In the genomic region with DNA sequence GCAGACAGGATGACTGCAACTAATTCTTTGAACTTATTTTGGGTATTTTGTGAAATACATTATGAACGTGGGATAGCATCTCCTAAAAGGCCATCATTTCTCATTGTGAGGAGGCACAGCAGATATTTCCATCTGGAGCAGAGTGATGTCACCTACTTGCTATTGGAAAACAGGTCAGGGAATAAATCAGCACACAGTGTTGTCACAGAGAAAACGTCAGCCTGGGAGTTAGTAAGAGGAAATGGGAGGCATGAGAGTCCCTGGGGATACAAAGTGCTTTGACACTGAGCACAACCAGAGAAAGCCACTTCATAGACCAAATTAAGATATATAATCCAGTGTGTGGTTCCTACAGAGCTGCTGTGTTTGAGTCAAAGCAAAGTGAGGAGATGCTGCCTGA, we compare ENCODE assay signal across 21 mouse cellular contexts. TPM values are rescaled to one million over a fixed set of nuclear protein-coding genes. Genes with fewer than 3 reads are reported as not detected.
DNase-seq lines count a peak whose midpoint lies in the region; ATAC-seq and TF ChIP-seq lines count a peak whose summit lies in the region.
"Had no signal": no experiment of that assay in that cellular context is flagged by ENCODE, and none has a peak within 500 bp of the region (broad histone marks: within the 10 kb centered on the region; RNA-seq: fewer than 3 reads in every experiment).

No protein-coding gene starts in this region.

- H3K36me3 ChIP-seq in kidney, embryonic 14.5 days (ENCODE audit: control insufficient read depth, insufficient read depth, low read length): no peaks in the 10 kb centered on the region
- H3K36me3 ChIP-seq in intestine, postnatal 0 days (ENCODE audit: control insufficient read depth, insufficient read depth): no peaks in the 10 kb centered on the region
- H3K36me3 ChIP-seq in forebrain, embryonic 13.5 days (ENCODE audit: poor library complexity, severe bottlenecking): no peaks in the 10 kb centered on the region
- H3K36me3 ChIP-seq: hindbrain, embryonic 12.5 days; kidney, embryonic 15.5 days; limb, embryonic 15.5 days; liver, embryonic 15.5 days; lung, embryonic 15.5 days had no signal

- POLR2A ChIA-PET in Patski (lab: Charles Lee): no interaction called here

- H3K27ac ChIP-seq in kidney, embryonic 14.5 days (ENCODE audit: low read depth, low read length): no peak overlapping the region
- H3K27ac ChIP-seq in intestine, postnatal 0 days (ENCODE audit: low read depth, low read length): peak overlapping the region; percentile 50; the same call in 1 of the 2 replicates
- H3K27ac ChIP-seq in forebrain, embryonic 13.5 days: no peak overlapping the region
- H3K27ac ChIP-seq: hindbrain, embryonic 12.5 days; kidney, embryonic 15.5 days; limb, embryonic 15.5 days; liver, embryonic 15.5 days; lung, embryonic 15.5 days had no signal

- H3K9me3 ChIP-seq in kidney, embryonic 14.5 days (ENCODE audit: control insufficient read depth, low read length): no peaks in the 10 kb centered on the region
- H3K9me3 ChIP-seq in intestine, postnatal 0 days (ENCODE audit: control insufficient read depth): no peaks in the 10 kb centered on the region
- H3K9me3 ChIP-seq in forebrain, embryonic 13.5 days (replicated peaks): no peaks in the 10 kb centered on the region
- H3K9me3 ChIP-seq: hindbrain, embryonic 12.5 days; kidney, embryonic 15.5 days; limb, embryonic 15.5 days; liver, embryonic 15.5 days; lung, embryonic 15.5 days had no signal

- no peak overlapping the region for H3K4me3 ChIP-seq in kidney, embryonic 14.5 days (ENCODE audit: low read length)
- no peak overlapping the region for H3K4me3 ChIP-seq in intestine, postnatal 0 days (ENCODE audit: low read depth, low read length)
- no peak overlapping the region for H3K4me3 ChIP-seq in forebrain, embryonic 13.5 days
- H3K4me3 ChIP-seq: hindbrain, embryonic 12.5 days; kidney, embryonic 15.5 days; limb, embryonic 15.5 days; liver, embryonic 15.5 days; lung, embryonic 15.5 days had no signal

- 42% methylated on average over 2 of the region's 2 CpGs for WGBS in kidney, embryonic 14.5 days
- 33% methylated on average over 2 of the region's 2 CpGs for WGBS in intestine, postnatal 0 days
- WGBS in forebrain, embryonic 13.5 days: 60% methylated on average over 2 of the region's 2 CpGs

- DNase-seq in cerebellum, adult 18-20 months: no peak
- DNase-seq in kidney, adult 8-10 months: no peak
- DNase-seq in Patski (ENCODE audit: low read depth, low spot score): no peak
- no peak for DNase-seq in urinary bladder, postnatal 25 days (ENCODE audit: low spot score)
- DNase-seq: adrenal gland, adult 8-10 months; cerebellum, adult 8-10 months; heart, postnatal 14 days; left cerebral cortex, postnatal 4 days; lung, postnatal 4 days; spleen, adult 18-20 months had no signal

- in situ Hi-C loops in Patski (cut with MboI; ENCODE audit: low pct_unique_long_range_greater_than_20kb): no loop called here

- peak; percentile 70 for ATAC-seq in cerebellum, adult (ENCODE audit: insufficient number of reproducible peaks, low FRiP score, low TSS enrichment)
- peak; percentile 20; the same call in 1 of the 2 replicates for ATAC-seq in kidney, embryonic 14.5 days (ENCODE audit: low FRiP score, low TSS enrichment)
- ATAC-seq in Patski: peak; percentile 35
- ATAC-seq in intestine, postnatal 0 days: 0 out of 2 replicates have a peak, but pooled peaks have one; percentile 38
- no peak for ATAC-seq in forebrain, embryonic 13.5 days
- ATAC-seq: CD4-positive, CD25-positive, alpha-beta regulatory T cell, adult 4 months had no signal

- CTCF ChIA-PET in Patski (lab: Charles Lee): interaction anchor here (1.1 kb wide), 2 partner anchors 9 to 10 kb away, joined by 3 to 4 read pairs; no protein-coding TSS in a partner anchor

- no peak for TF ChIP-seq CTCF in Patski (IDR thresholded peaks at IDR 0.05)
- no peak for TF ChIP-seq CTCF in intestine, postnatal 0 days (IDR thresholded peaks at IDR 0.05; ENCODE audit: low read depth)

- H3K4me2 ChIP-seq in kidney, embryonic 14.5 days (replicated peaks; ENCODE audit: low read depth, low read length): no peak overlapping the region
- no peak overlapping the region for H3K4me2 ChIP-seq in intestine, postnatal 0 days (replicated peaks; ENCODE audit: low read depth)
- no peak overlapping the region for H3K4me2 ChIP-seq in forebrain, embryonic 13.5 days
- H3K4me2 ChIP-seq: heart, embryonic 11.5 days; hindbrain, embryonic 12.5 days; kidney, embryonic 15.5 days; limb, embryonic 15.5 days; liver, embryonic 15.5 days; lung, embryonic 15.5 days had no signal

- no peak overlapping the region for H3K9ac ChIP-seq in kidney, embryonic 14.5 days (ENCODE audit: low read depth, low read length)
- no peak overlapping the region for H3K9ac ChIP-seq in intestine, postnatal 0 days (ENCODE audit: low read depth, low read length)
- H3K9ac ChIP-seq in forebrain, embryonic 13.5 days: no peak overlapping the region
- H3K9ac ChIP-seq: hindbrain, embryonic 12.5 days; kidney, embryonic 15.5 days; limb, embryonic 15.5 days; liver, embryonic 15.5 days; lung, embryonic 15.5 days had no signal

- H3K27me3 ChIP-seq in kidney, embryonic 14.5 days (ENCODE audit: control insufficient read depth, insufficient read depth, low read length): no peaks in the 10 kb centered on the region
- H3K27me3 ChIP-seq in Patski: no peaks in the 10 kb centered on the region
- H3K27me3 ChIP-seq in intestine, postnatal 0 days (replicated peaks; ENCODE audit: control insufficient read depth, insufficient read depth, low read length): no peaks in the 10 kb centered on the region
- no peaks in the 10 kb centered on the region for H3K27me3 ChIP-seq in forebrain, embryonic 13.5 days
- H3K27me3 ChIP-seq: hindbrain, embryonic 12.5 days; kidney, embryonic 15.5 days; limb, embryonic 15.5 days; liver, embryonic 15.5 days; lung, embryonic 15.5 days had no signal

- H3K4me1 ChIP-seq in kidney, embryonic 14.5 days (ENCODE audit: control insufficient read depth, insufficient read depth, low read length): no peaks in the 10 kb centered on the region
- no peaks in the 10 kb centered on the region for H3K4me1 ChIP-seq in intestine, postnatal 0 days (replicated peaks; ENCODE audit: control insufficient read depth, insufficient read depth, low read length)
- H3K4me1 ChIP-seq in forebrain, embryonic 13.5 days: no peaks in the 10 kb centered on the region
- H3K4me1 ChIP-seq: hindbrain, embryonic 12.5 days; limb, embryonic 15.5 days; liver, embryonic 15.5 days; lung, embryonic 15.5 days had no signal

RNA-seq across cellular contexts. Expression of a gene that starts 30.5 kb away (rescaled TPM):
- polyA plus RNA-seq in kidney, embryonic 14.5 days (2014; fragmentation: Nextera tagmentation; extraction: Ambion mirVana): 6.9 and 12.0 TPM in 2 replicates
- polyA plus RNA-seq in Patski (2021): 11.2 TPM
- 7.3 and 9.0 TPM in 2 replicates for polyA plus RNA-seq in intestine, postnatal 0 days (2015; fragmentation: Nextera tagmentation; extraction: Ambion mirVana)
- 0.09 and 0.18 TPM in 2 replicates for polyA plus RNA-seq in forebrain, embryonic 13.5 days (2015; fragmentation: Nextera tagmentation; extraction: Ambion mirVana)
